Mouse (Mus musculus): ENCODE results near the gene Cpeb1. TPM values are rescaled to one million over a fixed set of nuclear protein-coding genes. Genes with fewer than 3 reads are reported as not detected.

Gene Cpeb1
- polyA plus RNA-seq, 1 experiment from 2014 or later: 0.08 TPM

DNA sequence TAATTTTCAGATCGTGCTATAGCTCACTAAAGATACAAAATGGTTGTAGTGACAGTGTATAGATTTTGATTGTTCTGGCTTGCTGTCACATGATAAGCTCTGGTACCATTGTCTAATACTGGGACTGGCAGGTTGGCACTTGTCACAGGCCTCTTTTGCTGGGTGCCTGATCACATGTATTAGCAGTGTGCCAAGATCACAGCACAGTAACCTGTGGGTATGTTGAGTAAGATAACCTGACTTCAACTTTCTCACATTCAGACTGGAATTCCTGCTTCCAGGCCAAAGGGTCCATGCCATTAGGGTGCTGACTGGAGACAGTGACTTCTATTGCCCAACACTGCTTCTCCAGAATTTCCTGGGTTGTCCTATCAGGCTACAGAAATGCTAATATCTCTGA, 144.1 kb downstream of the Cpeb1 start:
- no peak for ATAC-seq
- Histone ChIP-seq H3K4me3 (ENCODE audit: low read depth, low read length) (no peak overlapping the region), H3K9ac (replicated peaks) (no peak overlapping the region), H3K36me3 (replicated peaks; ENCODE audit: insufficient read depth, low read length) (0 out of 2 replicates have a peak, but pooled peaks cover 2% of the 10 kb centered on the region), H3K4me2 (ENCODE audit: low read depth, low read length) (no peak overlapping the region), H3K27ac (ENCODE audit: low read depth) (no peak overlapping the region), H3K27me3 (ENCODE audit: insufficient read depth, low read length) (no peaks in the 10 kb centered on the region), H3K9me3 (ENCODE audit: low read length) (no peaks in the 10 kb centered on the region), H3K4me1 (ENCODE audit: insufficient read depth) (no peaks in the 10 kb centered on the region)
- DNase-seq: no peak
- 64% methylated on average over 1 of the region's 1 CpGs for WGBS (ENCODE audit: insufficient replicate concordance)
- TF ChIP-seq CTCF (IDR thresholded peaks at IDR 0.05; ENCODE audit: low read depth) (no peak), EP300 (IDR thresholded peaks at IDR 0.05; ENCODE audit: low read depth) (no peak)

DNA sequence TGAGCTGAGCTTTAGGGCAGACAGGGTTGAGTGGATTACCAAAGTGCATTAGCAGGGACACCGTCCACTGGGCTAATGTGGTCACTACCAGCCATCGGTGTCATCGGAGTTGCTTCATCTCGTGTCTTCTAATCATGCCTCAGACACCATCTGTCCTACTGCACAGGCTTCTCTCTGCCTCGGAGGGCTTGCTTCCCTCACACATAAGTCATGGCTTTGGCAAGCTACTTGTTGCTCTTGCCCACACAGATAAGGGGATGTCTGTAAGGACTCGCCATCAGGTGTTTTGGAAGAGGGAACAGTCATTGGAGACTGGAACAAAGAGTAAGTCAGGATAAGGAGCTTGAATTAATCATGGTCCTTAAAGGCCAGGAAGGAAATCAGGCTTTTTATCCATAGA, 146.0 kb downstream of the Cpeb1 start:
- no peak overlapping the region for H3K9ac ChIP-seq (replicated peaks)
- 77% methylated on average over 6 of the region's 6 CpGs for WGBS (ENCODE audit: insufficient replicate concordance)
- DNase-seq: no peak
- no peak for TF ChIP-seq CTCF (IDR thresholded peaks at IDR 0.05; ENCODE audit: low read depth)
- no peak for TF ChIP-seq EP300 (IDR thresholded peaks at IDR 0.05; ENCODE audit: low read depth)
- H3K27ac ChIP-seq (ENCODE audit: low read depth): no peak overlapping the region
- no peaks in the 10 kb centered on the region for H3K9me3 ChIP-seq (ENCODE audit: low read length)
- no peaks in the 10 kb centered on the region for H3K27me3 ChIP-seq (ENCODE audit: insufficient read depth, low read length)
- no peak overlapping the region for H3K4me3 ChIP-seq (ENCODE audit: low read depth, low read length)
- H3K4me2 ChIP-seq (ENCODE audit: low read depth, low read length): no peak overlapping the region
- ATAC-seq: no peak
- 0 out of 2 replicates have a peak, but pooled peaks cover 2% of the 10 kb centered on the region for H3K36me3 ChIP-seq (replicated peaks; ENCODE audit: insufficient read depth, low read length)
- no peaks in the 10 kb centered on the region for H3K4me1 ChIP-seq (ENCODE audit: insufficient read depth)

- H3K36me3 ChIP-seq (replicated peaks; ENCODE audit: insufficient read depth, low read length): 0 out of 2 replicates have a peak, but pooled peaks cover 2% of the 10 kb centered on the region
- no peak for ATAC-seq
- WGBS (ENCODE audit: insufficient replicate concordance): 73% methylated on average over 8 of the region's 8 CpGs
- H3K27me3 ChIP-seq (ENCODE audit: insufficient read depth, low read length): no peaks in the 10 kb centered on the region
- TF ChIP-seq CTCF (IDR thresholded peaks at IDR 0.05; ENCODE audit: low read depth): no peak
- TF ChIP-seq EP300 (IDR thresholded peaks at IDR 0.05; ENCODE audit: low read depth): no peak
- H3K4me2 ChIP-seq (ENCODE audit: low read depth, low read length): no peak overlapping the region
- no peak overlapping the region for H3K4me3 ChIP-seq (ENCODE audit: low read depth, low read length)
- no peaks in the 10 kb centered on the region for H3K9me3 ChIP-seq (ENCODE audit: low read length)
- no peak overlapping the region for H3K27ac ChIP-seq (ENCODE audit: low read depth)
- no peak for DNase-seq
- H3K9ac ChIP-seq (replicated peaks): no peak overlapping the region
- H3K4me1 ChIP-seq (ENCODE audit: insufficient read depth): no peaks in the 10 kb centered on the region
Observed at GRCm38 (mm10) chr7:81307735-81308134, 147.5 kb downstream of the Cpeb1 start.

DNA sequence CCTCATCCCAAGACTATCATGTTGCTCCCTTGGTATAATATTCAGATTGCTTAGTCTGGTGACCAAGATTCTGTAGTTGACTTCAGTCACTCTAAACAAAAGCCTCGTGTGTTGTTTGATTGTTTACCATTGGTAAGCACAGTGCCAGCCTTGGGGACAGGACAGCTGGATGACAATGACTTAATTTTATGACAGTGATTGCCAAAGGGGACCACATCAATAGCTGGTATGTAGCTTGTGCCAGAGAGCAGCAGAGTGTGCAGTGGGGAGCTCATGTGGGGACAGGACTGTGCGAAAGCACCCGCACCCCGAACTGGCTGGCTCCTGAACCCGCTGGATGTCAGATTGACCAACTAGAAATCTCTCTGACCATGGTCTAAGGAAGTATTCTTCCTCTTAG, 150.6 kb downstream of the Cpeb1 start:
- no peak overlapping the region for H3K9ac ChIP-seq (replicated peaks)
- H3K4me1 ChIP-seq (ENCODE audit: insufficient read depth): no peaks in the 10 kb centered on the region
- H3K4me2 ChIP-seq (ENCODE audit: low read depth, low read length): no peak overlapping the region
- H3K9me3 ChIP-seq (ENCODE audit: low read length): no peaks in the 10 kb centered on the region
- TF ChIP-seq CTCF (IDR thresholded peaks at IDR 0.05; ENCODE audit: low read depth): no peak
- DNase-seq: no peak
- no peaks in the 10 kb centered on the region for H3K36me3 ChIP-seq (replicated peaks; ENCODE audit: insufficient read depth, low read length)
- no peak for ATAC-seq
- 83% methylated on average over 5 of the region's 5 CpGs for WGBS (ENCODE audit: insufficient replicate concordance)
- H3K27me3 ChIP-seq (ENCODE audit: insufficient read depth, low read length): no peaks in the 10 kb centered on the region
- no peak overlapping the region for H3K4me3 ChIP-seq (ENCODE audit: low read depth, low read length)
- no peak overlapping the region for H3K27ac ChIP-seq (ENCODE audit: low read depth)

- Histone ChIP-seq H3K4me1 (ENCODE audit: insufficient read depth) (no peaks in the 10 kb centered on the region), H3K27me3 (ENCODE audit: insufficient read depth, low read length) (no peaks in the 10 kb centered on the region), H3K4me2 (ENCODE audit: low read depth, low read length) (no peak overlapping the region), H3K9me3 (ENCODE audit: low read length) (no peaks in the 10 kb centered on the region), H3K9ac (replicated peaks) (no peak overlapping the region), H3K36me3 (replicated peaks; ENCODE audit: insufficient read depth, low read length) (no peaks in the 10 kb centered on the region), H3K4me3 (ENCODE audit: low read depth, low read length) (no peak overlapping the region), H3K27ac (ENCODE audit: low read depth) (no peak overlapping the region)
- 71% methylated on average over 5 of the region's 5 CpGs for WGBS (ENCODE audit: insufficient replicate concordance)
- TF ChIP-seq EP300 (IDR thresholded peaks at IDR 0.05; ENCODE audit: low read depth): no peak
- TF ChIP-seq CTCF (IDR thresholded peaks at IDR 0.05; ENCODE audit: low read depth): no peak
- no peak for ATAC-seq
- no peak for DNase-seq
Observed at GRCm38 (mm10) chr7:81304100-81304499, 151.2 kb downstream of the Cpeb1 start.

- Histone ChIP-seq H3K9ac (replicated peaks) (no peak overlapping the region), H3K27ac (ENCODE audit: low read depth) (no peak overlapping the region), H3K4me2 (ENCODE audit: low read depth, low read length) (no peak overlapping the region), H3K9me3 (ENCODE audit: low read length) (no peaks in the 10 kb centered on the region), H3K27me3 (ENCODE audit: insufficient read depth, low read length) (no peaks in the 10 kb centered on the region), H3K4me1 (ENCODE audit: insufficient read depth) (no peaks in the 10 kb centered on the region), H3K36me3 (replicated peaks; ENCODE audit: insufficient read depth, low read length) (no peaks in the 10 kb centered on the region), H3K4me3 (ENCODE audit: low read depth, low read length) (no peak overlapping the region)
- TF ChIP-seq CTCF (IDR thresholded peaks at IDR 0.05; ENCODE audit: low read depth): peak; percentile 70
- no peak for TF ChIP-seq EP300 (IDR thresholded peaks at IDR 0.05; ENCODE audit: low read depth)
- no peak for ATAC-seq
- WGBS (ENCODE audit: insufficient replicate concordance): 65% methylated on average over 2 of the region's 2 CpGs
- peak; percentile 48 for DNase-seq
Observed at GRCm38 (mm10) chr7:81303682-81304081, 151.6 kb downstream of the Cpeb1 start.

DNA sequence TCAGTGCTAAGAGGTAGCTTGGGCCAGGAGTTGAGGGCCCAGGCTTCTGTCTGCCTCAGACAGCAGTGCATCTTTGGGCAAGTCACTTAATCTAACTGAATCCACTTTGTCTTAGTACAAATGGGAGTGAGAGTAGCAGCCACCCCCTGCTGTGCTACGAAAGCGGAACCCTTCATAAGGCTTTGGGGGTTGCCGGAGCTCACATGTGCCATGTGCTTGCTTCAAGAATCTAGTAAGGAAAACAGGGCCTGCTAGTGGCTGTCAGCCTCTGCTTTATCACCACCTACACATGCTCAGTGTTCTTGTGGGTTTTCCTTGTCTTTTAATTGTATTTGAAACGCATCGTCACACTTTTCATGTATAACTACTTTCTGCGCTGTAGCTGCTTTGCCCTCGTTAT, 153.9 kb downstream of the Cpeb1 start:
- Histone ChIP-seq H3K4me2 (ENCODE audit: low read depth, low read length) (no peak overlapping the region), H3K27ac (ENCODE audit: low read depth) (no peak overlapping the region), H3K9me3 (ENCODE audit: low read length) (no peaks in the 10 kb centered on the region), H3K4me1 (ENCODE audit: insufficient read depth) (no peaks in the 10 kb centered on the region), H3K9ac (replicated peaks) (no peak overlapping the region), H3K36me3 (replicated peaks; ENCODE audit: insufficient read depth, low read length) (no peaks in the 10 kb centered on the region), H3K27me3 (ENCODE audit: insufficient read depth, low read length) (no peaks in the 10 kb centered on the region), H3K4me3 (ENCODE audit: low read depth, low read length) (no peak overlapping the region)
- DNase-seq (no peak), ATAC-seq (no peak)
- TF ChIP-seq CTCF (IDR thresholded peaks at IDR 0.05; ENCODE audit: low read depth): no peak
- TF ChIP-seq EP300 (IDR thresholded peaks at IDR 0.05; ENCODE audit: low read depth): no peak
- 82% methylated on average over 7 of the region's 7 CpGs for WGBS (ENCODE audit: insufficient replicate concordance)
